Mouse (Mus musculus) liver, embryonic 15.5 days (tissue): ENCODE results near the gene Sipa1l3. TPM values are rescaled to one million over a fixed set of nuclear protein-coding genes. Genes with fewer than 3 reads are reported as not detected.

Experiments
- ATAC-seq: fragments of 200-750 bp; cut with Nextera tagmentation; 2 replicates; pipeline ENCODE4 v1.8.0; 2017; ENCODE audit warnings: moderate number of reproducible peaks, mild to moderate bottlenecking, moderate library complexity; ENCODE audit not compliant: insufficient read depth
- H3K27ac ChIP-seq: fragments of 300-500 bp; sonication (generic); replicated peaks from 2 replicates; pipeline ENCODE4 v1.5.1; 2015; ENCODE audit warnings: mild to moderate bottlenecking, inconsistent platforms
- H3K27me3 ChIP-seq: fragments of 300-500 bp; sonication (generic); 2 replicates; pipeline ENCODE4 v1.6.1; 2015; ENCODE audit warnings: mild to moderate bottlenecking, inconsistent platforms
- H3K36me3 ChIP-seq: fragments of 300-500 bp; sonication (generic); replicated peaks from 2 replicates; pipeline ENCODE4 v1.6.1; 2015; ENCODE audit warnings: moderate library complexity, mild to moderate bottlenecking, inconsistent platforms
- H3K4me1 ChIP-seq: fragments of 300-500 bp; sonication (generic); replicated peaks from 2 replicates; pipeline ENCODE4 v1.6.1; 2015; ENCODE audit warnings: inconsistent platforms
- H3K4me2 ChIP-seq: fragments of 300-500 bp; sonication (generic); 2 replicates; pipeline ENCODE4 v1.6.1; 2015; ENCODE audit warnings: moderate library complexity, mild to moderate bottlenecking, inconsistent platforms
- H3K4me3 ChIP-seq: fragments of 300-500 bp; sonication (generic); replicated peaks from 2 replicates; pipeline ENCODE4 v1.5.1; 2015; ENCODE audit warnings: mild to moderate bottlenecking, inconsistent platforms
- H3K9ac ChIP-seq: fragments of 300-500 bp; sonication (generic); 2 replicates; pipeline ENCODE4 v1.6.1; 2015; ENCODE audit warnings: moderate library complexity, mild to moderate bottlenecking, inconsistent platforms
- H3K9me3 ChIP-seq: fragments of 300-500 bp; sonication (generic); replicated peaks from 2 replicates; pipeline ENCODE4 v1.6.1; 2016; ENCODE audit warnings: inconsistent platforms
- WGBS: fragments of 180-500 bp; shearing (Covaris S2); methylation state at CpG from one replicate; pipeline ENCODE4 v1.1.7; 2015; ENCODE audit warnings: mixed read lengths; ENCODE audit not compliant: insufficient replicate concordance; 5-methylcytosine and 5-hydroxymethylcytosine counted together
- polyA plus RNA-seq: library from polyadenylated mRNA; unstranded; fragments of >200 nt; fragmentation: Nextera tagmentation; extraction: Ambion mirVana; gene quantifications from 2 replicates; pipeline ENCODE4 v1.2.1, GENCODE M21; 2015

The Sipa1l3 gene
- 2.2 and 2.6 TPM in 2 replicates for polyA plus RNA-seq

GRCm38 (mm10) chr7:29518421-29519210, at the start of gene Sipa1l3:
TSS of gene Sipa1l3 (minus strand) at chr7:29518641.
- no peaks in the 10 kb centered on the region for H3K36me3 ChIP-seq
- no peak within 1 kb of the TSS for H3K27ac ChIP-seq
- under 1% methylated on average over 86 of the region's 88 CpGs for WGBS
- peak; percentile 99 for ATAC-seq
- peak within 1 kb of the TSS; percentile 81 for H3K4me3 ChIP-seq
- no peaks in the 10 kb centered on the region for H3K27me3 ChIP-seq
- peak within 1 kb of the TSS; percentile 74 for H3K9ac ChIP-seq
- no peaks in the 10 kb centered on the region for H3K9me3 ChIP-seq
- peaks cover 31% of the 10 kb centered on the region for H3K4me1 ChIP-seq
- H3K4me2 ChIP-seq = peak within 1 kb of the TSS; percentile 97

- Histone ChIP-seq H3K4me1 (no peaks in the 10 kb centered on the region), H3K4me3 (no peak overlapping the region), H3K9me3 (no peaks in the 10 kb centered on the region), H3K36me3 (no peaks in the 10 kb centered on the region), H3K27me3 (no peaks in the 10 kb centered on the region), H3K9ac (no peak overlapping the region), H3K27ac (no peak overlapping the region), H3K4me2 (no peak overlapping the region)
- WGBS = 76% methylated on average over 10 of the region's 10 CpGs
- ATAC-seq = no peak
Measured at GRCm38 (mm10) chr7:29563006-29563405, 44.6 kb upstream of the Sipa1l3 start.

GRCm38 (mm10) chr7:29561046-29561445, 42.6 kb upstream of the Sipa1l3 start:
- H3K9me3 ChIP-seq = no peaks in the 10 kb centered on the region
- H3K27me3 ChIP-seq = no peaks in the 10 kb centered on the region
- 61% methylated on average over 9 of the region's 9 CpGs for WGBS

GRCm38 (mm10) chr7:29559290-29559689, 40.8 kb upstream of the Sipa1l3 start:
- no peaks in the 10 kb centered on the region for H3K36me3 ChIP-seq
- ATAC-seq = no peak
- H3K27me3 ChIP-seq = no peaks in the 10 kb centered on the region
- no peak overlapping the region for H3K4me3 ChIP-seq
- 49% methylated on average over 4 of the region's 4 CpGs for WGBS
- H3K9me3 ChIP-seq = no peaks in the 10 kb centered on the region
- no peak overlapping the region for H3K9ac ChIP-seq
- no peak overlapping the region for H3K4me2 ChIP-seq
- H3K27ac ChIP-seq = no peak overlapping the region
- H3K4me1 ChIP-seq = no peaks in the 10 kb centered on the region

More at GRCm38 (mm10) chr7:29561046-29561445, 42.6 kb upstream of the Sipa1l3 start:
- H3K4me3 ChIP-seq = no peak overlapping the region
- no peaks in the 10 kb centered on the region for H3K36me3 ChIP-seq
- H3K27ac ChIP-seq = no peak overlapping the region
- H3K9ac ChIP-seq = no peak overlapping the region
- no peaks in the 10 kb centered on the region for H3K4me1 ChIP-seq
- no peak for ATAC-seq
- no peak overlapping the region for H3K4me2 ChIP-seq

- Histone ChIP-seq H3K9me3 (no peaks in the 10 kb centered on the region), H3K4me1 (no peaks in the 10 kb centered on the region), H3K27ac (no peak overlapping the region), H3K27me3 (no peaks in the 10 kb centered on the region), H3K4me3 (no peak overlapping the region), H3K36me3 (no peaks in the 10 kb centered on the region), H3K4me2 (no peak overlapping the region), H3K9ac (no peak overlapping the region)
- WGBS = 62% methylated on average over 1 of the region's 1 CpGs
- ATAC-seq = no peak
Measured at GRCm38 (mm10) chr7:29558744-29559143, 40.3 kb upstream of the Sipa1l3 start.

- no peak overlapping the region for H3K4me3 ChIP-seq
- 47% methylated on average over 4 of the region's 4 CpGs for WGBS
Measured at GRCm38 (mm10) chr7:29556283-29556682, 37.8 kb upstream of the Sipa1l3 start.

GRCm38 (mm10) chr7:29555521-29555920, 37.1 kb upstream of the Sipa1l3 start:
- H3K9me3 ChIP-seq = no peaks in the 10 kb centered on the region
- no peaks in the 10 kb centered on the region for H3K36me3 ChIP-seq
- ATAC-seq = no peak
- H3K4me3 ChIP-seq = no peak overlapping the region
- 49% methylated on average over 5 of the region's 5 CpGs for WGBS
- no peak overlapping the region for H3K27ac ChIP-seq
- no peak overlapping the region for H3K4me2 ChIP-seq
- H3K27me3 ChIP-seq = no peaks in the 10 kb centered on the region
- H3K4me1 ChIP-seq = no peaks in the 10 kb centered on the region
- no peak overlapping the region for H3K9ac ChIP-seq

More at GRCm38 (mm10) chr7:29556283-29556682, 37.8 kb upstream of the Sipa1l3 start:
- Histone ChIP-seq H3K4me1 (no peaks in the 10 kb centered on the region), H3K9ac (no peak overlapping the region), H3K27me3 (no peaks in the 10 kb centered on the region), H3K36me3 (no peaks in the 10 kb centered on the region), H3K27ac (no peak overlapping the region), H3K9me3 (no peaks in the 10 kb centered on the region), H3K4me2 (no peak overlapping the region)
- ATAC-seq = no peak

- H3K9me3 ChIP-seq = no peaks in the 10 kb centered on the region
- 69% methylated on average over 13 of the region's 13 CpGs for WGBS
- no peak overlapping the region for H3K4me2 ChIP-seq
- H3K36me3 ChIP-seq = no peaks in the 10 kb centered on the region
- H3K9ac ChIP-seq = no peak overlapping the region
- no peaks in the 10 kb centered on the region for H3K27me3 ChIP-seq
- H3K27ac ChIP-seq = no peak overlapping the region
- no peak for ATAC-seq
- H3K4me3 ChIP-seq = no peak overlapping the region
- no peaks in the 10 kb centered on the region for H3K4me1 ChIP-seq
Measured at GRCm38 (mm10) chr7:29555051-29555450, 36.6 kb upstream of the Sipa1l3 start.

- no peak overlapping the region for H3K27ac ChIP-seq
- no peaks in the 10 kb centered on the region for H3K9me3 ChIP-seq
- ATAC-seq = no peak
- H3K27me3 ChIP-seq = no peaks in the 10 kb centered on the region
- WGBS = 55% methylated on average over 3 of the region's 3 CpGs
- H3K9ac ChIP-seq = no peak overlapping the region
- H3K36me3 ChIP-seq = no peaks in the 10 kb centered on the region
- no peaks in the 10 kb centered on the region for H3K4me1 ChIP-seq
- no peak overlapping the region for H3K4me3 ChIP-seq
- H3K4me2 ChIP-seq = no peak overlapping the region
Measured at GRCm38 (mm10) chr7:29550691-29551090, 32.2 kb upstream of the Sipa1l3 start.

GRCm38 (mm10) chr7:29541608-29542007, 23.2 kb upstream of the Sipa1l3 start:
- Histone ChIP-seq H3K4me1 (no peaks in the 10 kb centered on the region), H3K9me3 (no peaks in the 10 kb centered on the region), H3K4me3 (no peak overlapping the region), H3K4me2 (no peak overlapping the region), H3K27ac (no peak overlapping the region), H3K9ac (no peak overlapping the region), H3K36me3 (no peaks in the 10 kb centered on the region), H3K27me3 (no peaks in the 10 kb centered on the region)
- ATAC-seq = no peak
- 64% methylated on average over 4 of the region's 4 CpGs for WGBS

GRCm38 (mm10) chr7:29541186-29541585, 22.7 kb upstream of the Sipa1l3 start:
- Histone ChIP-seq H3K27me3 (no peaks in the 10 kb centered on the region), H3K9me3 (no peaks in the 10 kb centered on the region), H3K27ac (no peak overlapping the region), H3K4me2 (no peak overlapping the region), H3K36me3 (no peaks in the 10 kb centered on the region), H3K9ac (no peak overlapping the region), H3K4me1 (no peaks in the 10 kb centered on the region), H3K4me3 (no peak overlapping the region)
- no peak for ATAC-seq
- WGBS = 63% methylated on average over 5 of the region's 5 CpGs

GRCm38 (mm10) chr7:29540631-29541030, 22.2 kb upstream of the Sipa1l3 start:
- no peak for ATAC-seq
- no peak overlapping the region for H3K4me3 ChIP-seq
- no peak overlapping the region for H3K27ac ChIP-seq
- H3K9ac ChIP-seq = no peak overlapping the region
- H3K4me1 ChIP-seq = no peaks in the 10 kb centered on the region
- H3K27me3 ChIP-seq = no peaks in the 10 kb centered on the region
- H3K4me2 ChIP-seq = no peak overlapping the region
- 73% methylated on average over 7 of the region's 7 CpGs for WGBS
- H3K9me3 ChIP-seq = no peaks in the 10 kb centered on the region
- H3K36me3 ChIP-seq = no peaks in the 10 kb centered on the region
